Mouse (Mus musculus) brown adipose tissue, adult 24 weeks (tissue): ENCODE measurements around the gene Ly75. TPM values are rescaled to one million over a fixed set of nuclear protein-coding genes. Genes with fewer than 3 reads are reported as not detected.

Experiments
- H3K27ac ChIP-seq: fragments of 200-500 bp; replicated peaks from 2 replicates; pipeline ENCODE4 v1.5.1; 2012; ENCODE audit warnings: low read depth, mild to moderate bottlenecking, low read length
- H3K4me1 ChIP-seq: fragments of 200-500 bp; 2 replicates; pipeline ENCODE4 v1.6.1; 2012; ENCODE audit warnings: low read length, mixed read lengths; ENCODE audit not compliant: control insufficient read depth, insufficient read depth, insufficient read length
- H3K4me3 ChIP-seq: fragments of 200-500 bp; 2 replicates; pipeline ENCODE4 v1.5.1; 2012; ENCODE audit warnings: low read depth, mild to moderate bottlenecking, low read length, moderate library complexity; ENCODE audit not compliant: insufficient read depth
- polyA plus RNA-seq: library from polyadenylated mRNA; stranded (reverse); fragments of >200 nt; gene quantifications from 2 replicates; pipeline ENCODE4 v1.2.4, GENCODE M21; 2012; ENCODE audit not compliant: missing spikeins, insufficient read depth, insufficient read length

The Ly75 gene
- polyA plus RNA-seq, 1 experiment, result not detected

- H3K27ac ChIP-seq, result no peak overlapping the region
- no peaks in the 10 kb centered on the region for H3K4me1 ChIP-seq
Measured at GRCm38 (mm10) chr2:60386835-60387234, 3.7 kb upstream of the Ly75 start.

GRCm38 (mm10) chr2:60384763-60385085 is 1.6 kb upstream of the Ly75 start:
- Histone ChIP-seq H3K4me3 (no peak overlapping the region), H3K4me1 (no peaks in the 10 kb centered on the region), H3K27ac (no peak overlapping the region)

More at GRCm38 (mm10) chr2:60386835-60387234, 3.7 kb upstream of the Ly75 start:
- no peak overlapping the region for H3K4me3 ChIP-seq

- Histone ChIP-seq H3K4me3 (no peak overlapping the region), H3K27ac (no peak overlapping the region), H3K4me1 (no peaks in the 10 kb centered on the region)
Measured at GRCm38 (mm10) chr2:60384083-60384762, 1.1 kb upstream of the Ly75 start.

GRCm38 (mm10) chr2:60382346-60382745 is 757 bp downstream of the Ly75 start:
- Histone ChIP-seq H3K27ac (no peak overlapping the region), H3K4me3 (peak overlapping the region; percentile 62; the same call in 1 of the 2 replicates)

DNA sequence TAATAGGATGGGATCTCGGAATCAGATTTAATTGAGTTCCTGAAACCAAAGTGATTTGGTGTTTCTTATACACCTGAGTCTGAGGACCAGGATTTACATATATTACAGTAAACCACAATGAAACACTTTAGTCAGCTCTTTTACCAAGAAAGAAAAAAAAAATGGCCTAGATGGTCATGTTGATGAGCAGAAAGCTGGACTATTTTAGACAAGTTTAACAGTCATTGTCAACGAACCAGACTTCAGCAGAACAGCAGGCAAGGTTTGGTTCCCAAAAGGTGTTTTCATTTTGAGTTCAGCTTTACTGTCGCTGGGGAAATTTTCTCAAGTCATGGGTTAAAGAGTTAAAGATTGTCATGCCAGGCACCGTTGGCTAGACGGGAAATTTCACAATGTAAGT is 5.8 kb downstream of the Ly75 start:
- Histone ChIP-seq H3K4me3 (no peak overlapping the region), H3K27ac (no peak overlapping the region), H3K4me1 (no peaks in the 10 kb centered on the region)

More at GRCm38 (mm10) chr2:60382346-60382745, 757 bp downstream of the Ly75 start:
- H3K4me1 ChIP-seq, result no peaks in the 10 kb centered on the region

- H3K4me3 ChIP-seq, result no peak overlapping the region
- no peak overlapping the region for H3K27ac ChIP-seq
- H3K4me1 ChIP-seq, result no peaks in the 10 kb centered on the region
Measured at GRCm38 (mm10) chr2:60375608-60376107, 7.4 kb downstream of the Ly75 start.

DNA sequence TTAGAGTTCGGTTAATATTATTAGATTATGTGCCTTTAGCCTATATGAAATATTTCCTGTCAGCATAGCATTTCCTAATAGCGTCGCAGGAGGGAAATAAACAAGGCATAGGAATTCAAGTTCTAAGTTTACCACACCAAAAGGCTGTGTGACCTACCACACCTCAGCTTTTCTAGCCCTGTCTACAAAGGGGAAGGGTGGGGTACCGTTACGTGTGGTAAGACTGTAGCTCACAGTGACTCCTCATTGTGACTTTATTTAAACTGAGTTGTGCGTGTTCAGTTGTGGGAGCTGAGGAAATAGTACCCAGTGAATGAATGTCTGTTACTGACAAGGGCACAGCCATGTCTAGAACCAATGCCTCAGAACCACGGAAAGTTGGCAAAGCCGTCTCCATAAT is 8.0 kb downstream of the Ly75 start:
- no peak overlapping the region for H3K4me3 ChIP-seq
- no peak overlapping the region for H3K27ac ChIP-seq
- H3K4me1 ChIP-seq, result no peaks in the 10 kb centered on the region

GRCm38 (mm10) chr2:60370188-60370587 is 12.9 kb downstream of the Ly75 start:
- Histone ChIP-seq H3K4me1 (no peaks in the 10 kb centered on the region), H3K27ac (no peak overlapping the region), H3K4me3 (no peak overlapping the region)

- H3K27ac ChIP-seq, result no peak overlapping the region
- no peak overlapping the region for H3K4me3 ChIP-seq
- no peaks in the 10 kb centered on the region for H3K4me1 ChIP-seq
Measured at GRCm38 (mm10) chr2:60369454-60369853, 13.6 kb downstream of the Ly75 start.

GRCm38 (mm10) chr2:60367871-60368270 is 15.2 kb downstream of the Ly75 start:
- Histone ChIP-seq H3K4me1 (no peaks in the 10 kb centered on the region), H3K27ac (no peak overlapping the region), H3K4me3 (no peak overlapping the region)

DNA sequence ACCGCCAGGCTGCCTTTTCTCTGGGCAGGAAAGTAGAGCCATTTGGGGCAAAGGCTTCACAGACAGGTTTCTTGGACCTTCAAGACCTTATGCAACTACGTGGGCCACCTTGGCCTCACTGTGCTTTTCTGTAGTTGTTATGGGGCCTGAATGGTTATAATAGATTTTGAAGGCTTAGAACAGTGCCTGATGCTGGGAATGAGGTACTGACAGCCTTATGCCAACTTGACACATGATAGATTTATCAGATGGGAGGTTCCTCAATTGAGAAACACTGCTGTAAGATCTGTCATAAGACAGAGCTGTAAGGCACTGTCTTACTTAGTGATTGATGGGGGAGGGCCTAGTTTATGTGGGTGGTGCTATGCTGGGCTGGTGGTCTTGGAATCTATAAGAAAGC is 15.9 kb downstream of the Ly75 start:
- Histone ChIP-seq H3K4me3 (no peak overlapping the region), H3K27ac (no peak overlapping the region), H3K4me1 (no peaks in the 10 kb centered on the region)

DNA sequence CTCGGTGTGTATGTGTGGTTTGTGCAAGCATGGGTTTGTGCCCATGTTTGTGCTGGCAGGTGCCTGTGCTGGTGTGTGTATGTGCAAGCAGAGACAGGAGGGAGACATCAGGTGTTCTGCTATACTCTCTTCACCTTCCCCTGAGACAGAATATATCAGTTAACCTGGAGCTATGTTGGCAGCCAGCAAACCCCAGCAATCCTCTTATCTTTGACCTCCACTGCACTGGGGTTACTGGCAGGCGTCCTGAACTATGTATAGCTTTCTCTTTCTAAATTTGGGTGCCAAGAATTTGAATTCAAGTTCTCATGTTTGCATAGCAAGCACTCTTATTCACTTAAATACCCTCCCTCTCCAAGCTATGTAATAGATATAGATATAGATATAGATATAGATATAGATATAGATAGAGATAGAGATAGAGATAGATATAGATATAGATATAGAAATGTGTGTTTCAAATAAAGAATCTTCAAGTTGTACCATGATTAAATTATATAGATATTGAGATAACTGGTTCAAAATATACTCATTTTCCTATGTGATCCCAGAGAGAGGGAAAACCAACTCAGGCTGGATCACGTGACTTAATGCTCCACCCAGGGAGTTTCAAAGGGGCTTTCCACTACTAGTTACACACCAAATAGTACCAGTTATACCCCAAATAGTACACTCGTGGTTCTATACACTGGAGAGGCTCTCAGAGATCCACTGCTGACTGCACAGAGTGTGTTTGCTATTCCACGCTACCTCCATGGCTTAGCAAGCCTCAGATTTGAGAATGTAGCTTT is 17.1 kb downstream of the Ly75 start:
- no peaks in the 10 kb centered on the region for H3K4me1 ChIP-seq
- no peak overlapping the region for H3K27ac ChIP-seq
- no peak overlapping the region for H3K4me3 ChIP-seq

GRCm38 (mm10) chr2:60365138-60365775 is 17.8 kb downstream of the Ly75 start:
- no peak overlapping the region for H3K4me3 ChIP-seq
- H3K27ac ChIP-seq, result no peak overlapping the region
- H3K4me1 ChIP-seq, result no peaks in the 10 kb centered on the region

DNA sequence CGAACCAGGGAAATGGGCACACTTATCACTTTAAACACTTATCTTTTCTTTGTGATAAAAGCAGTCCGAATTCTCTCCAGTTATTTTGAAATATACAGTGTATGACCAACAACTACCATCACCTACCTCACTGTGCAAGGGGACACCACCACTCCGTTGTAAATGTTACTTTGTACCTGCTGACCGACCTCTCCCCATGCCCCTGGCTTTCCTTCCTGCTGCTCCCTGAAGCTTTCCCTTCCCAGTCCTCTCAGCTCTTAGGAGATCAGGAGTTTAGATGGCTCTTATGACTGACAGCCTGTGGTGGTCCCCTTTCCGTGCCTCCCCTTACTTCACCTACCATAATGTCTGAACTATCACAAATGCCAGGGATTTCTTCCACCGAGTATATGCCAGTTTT is 21.0 kb downstream of the Ly75 start:
- H3K27ac ChIP-seq, result no peak overlapping the region
- no peaks in the 10 kb centered on the region for H3K4me1 ChIP-seq
- no peak overlapping the region for H3K4me3 ChIP-seq

DNA sequence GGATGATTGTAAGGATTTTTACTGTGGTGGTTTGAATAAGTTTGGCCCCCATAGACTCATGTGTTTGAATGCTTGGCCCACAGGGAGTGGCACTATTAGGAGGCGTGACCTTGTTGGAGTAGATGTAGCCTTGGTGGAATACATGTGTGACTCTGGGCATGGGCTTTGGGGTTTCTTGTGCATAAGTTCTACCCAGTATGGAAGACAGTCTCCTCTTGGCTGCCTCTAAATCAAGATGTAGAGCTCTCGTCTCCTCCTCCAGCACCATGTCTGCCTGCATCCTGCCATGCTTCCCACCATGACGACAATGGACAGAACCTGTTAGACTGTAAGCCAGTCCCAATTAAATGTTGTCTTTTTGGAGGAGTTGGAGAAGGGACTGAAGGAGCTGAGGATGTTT is 23.3 kb downstream of the Ly75 start:
- H3K4me3 ChIP-seq, result no peak overlapping the region
- H3K27ac ChIP-seq, result no peak overlapping the region
- H3K4me1 ChIP-seq, result no peaks in the 10 kb centered on the region

DNA sequence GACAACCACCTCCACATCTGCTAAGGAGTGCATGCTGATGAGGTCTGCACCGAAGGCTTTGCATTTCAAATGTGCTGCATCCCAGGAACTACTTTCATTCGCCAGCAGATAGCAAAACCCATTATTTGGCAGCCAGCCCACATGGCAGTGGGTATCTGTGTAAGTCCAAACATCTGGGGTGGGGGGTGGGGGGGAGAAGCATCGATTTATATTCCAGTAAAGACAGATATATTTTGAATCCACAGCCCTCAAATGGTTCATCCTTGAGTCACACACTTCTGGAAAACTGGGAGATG is 27.8 kb downstream of the Ly75 start:
- Histone ChIP-seq H3K4me3 (no peak overlapping the region), H3K4me1 (no peaks in the 10 kb centered on the region), H3K27ac (no peak overlapping the region)
